In the genomic region with DNA sequence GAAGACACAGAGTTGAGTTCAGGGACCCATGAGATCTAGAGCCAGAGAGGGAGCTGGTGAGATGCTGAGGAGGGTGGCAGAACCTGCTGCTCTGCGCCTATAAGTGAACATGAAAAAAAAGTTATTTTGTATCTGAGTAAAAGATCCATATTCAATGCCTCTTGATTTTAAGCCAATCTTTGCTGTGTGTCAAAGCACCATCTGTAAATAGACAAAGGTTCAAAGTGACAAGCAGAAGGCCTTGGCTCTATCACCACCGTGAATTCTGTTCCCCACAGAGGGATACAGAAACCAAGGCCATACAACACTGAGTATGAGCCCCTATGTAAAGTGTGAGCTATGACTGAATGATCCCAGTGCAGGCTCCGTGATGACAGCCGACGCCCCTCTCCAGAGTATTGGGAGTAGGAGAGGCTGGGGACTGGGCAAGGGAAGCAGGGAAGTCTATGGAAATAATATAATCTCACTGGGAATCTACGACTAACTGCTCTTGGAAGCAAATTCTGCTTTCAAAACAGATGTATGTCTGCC, we compare ENCODE assay signal across 23 mouse cellular contexts.
DNase-seq lines count a peak whose midpoint lies in the region; ATAC-seq and TF ChIP-seq lines count a peak whose summit lies in the region.
"Had no signal": no experiment of that assay in that cellular context is flagged by ENCODE, and none has a peak within 500 bp of the region (broad histone marks: within the 10 kb centered on the region; RNA-seq: fewer than 3 reads in every experiment).

No protein-coding gene starts in this region.

- DNase-seq in forebrain, postnatal 0 days = peak; percentile 16
- DNase-seq in heart, embryonic 10.5 days (ENCODE audit: low spot score) = peak; percentile 39
- DNase-seq in heart, adult 18-20 months = no peak
- no peak for DNase-seq in CH12.LX (ENCODE audit: extremely low read depth)
- DNase-seq: adrenal gland, adult 2 months; adrenal gland, postnatal 10 days; adrenal gland, postnatal 25 days; B cell, adult 2 months; cerebellum, adult 11 months; cerebellum, adult 18-20 months; cerebellum, adult 8-10 months; cerebellum, adult 9-11 months; cerebellum, postnatal 14 days; cerebellum, postnatal 36 days; embryo, embryonic 11 days had no signal

- no peak for TF ChIP-seq CTCF in forebrain, postnatal 0 days (IDR thresholded peaks at IDR 0.05; ENCODE audit: low read depth)
- TF ChIP-seq CTCF in CH12.LX (conservative IDR thresholded peaks at IDR 0.05 in 1 of 2, IDR thresholded peaks at IDR 0.05 in 1 of 2; ENCODE audit: low read depth in 2 of 2, low read length in 2 of 2) = no peak

- no peaks in the 10 kb centered on the region for H3K27me3 ChIP-seq in forebrain, embryonic 15.5 days
- H3K27me3 ChIP-seq in forebrain, embryonic 12.5 days = no peaks in the 10 kb centered on the region
- H3K27me3 ChIP-seq in forebrain, postnatal 0 days (ENCODE audit: insufficient read depth, low read length) = no peaks in the 10 kb centered on the region
- H3K27me3 ChIP-seq in forebrain, embryonic 13.5 days = no peaks in the 10 kb centered on the region
- H3K27me3 ChIP-seq in heart, embryonic 10.5 days (ENCODE audit: insufficient read depth, poor library complexity, severe bottlenecking) = no peaks in the 10 kb centered on the region
- no peaks in the 10 kb centered on the region for H3K27me3 ChIP-seq in CH12.LX (replicated peaks)
- H3K27me3 ChIP-seq: embryonic facial prominence, embryonic 13.5 days; embryonic facial prominence, embryonic 15.5 days had no signal

- no peak overlapping the region for H3K4me2 ChIP-seq in forebrain, embryonic 15.5 days (replicated peaks)
- no peak overlapping the region for H3K4me2 ChIP-seq in forebrain, embryonic 12.5 days
- H3K4me2 ChIP-seq in forebrain, postnatal 0 days (ENCODE audit: low read depth) = no peak overlapping the region
- H3K4me2 ChIP-seq in forebrain, embryonic 13.5 days = no peak overlapping the region
- peak overlapping the region; percentile 32; the same call in 1 of the 2 replicates for H3K4me2 ChIP-seq in CH12.LX (ENCODE audit: insufficient read depth, low read depth, poor library complexity, severe bottlenecking)
- H3K4me2 ChIP-seq: embryonic facial prominence, embryonic 13.5 days; embryonic facial prominence, embryonic 15.5 days had no signal

- no peaks in the 10 kb centered on the region for H3K79me2 ChIP-seq in CH12.LX (replicated peaks; ENCODE audit: control insufficient read depth, extremely low read depth, insufficient read depth, poor library complexity, severe bottlenecking)

- no peak overlapping the region for H3K4me3 ChIP-seq in forebrain, embryonic 15.5 days
- H3K4me3 ChIP-seq in forebrain, embryonic 12.5 days (replicated peaks) = no peak overlapping the region
- no peak overlapping the region for H3K4me3 ChIP-seq in forebrain, postnatal 0 days (ENCODE audit: low read depth, low read length)
- no peak overlapping the region for H3K4me3 ChIP-seq in forebrain, embryonic 13.5 days
- no peak overlapping the region for H3K4me3 ChIP-seq in heart, embryonic 10.5 days
- H3K4me3 ChIP-seq in CH12.LX (replicated peaks in 1 of 3; ENCODE audit: low read depth in 2 of 3, low read length in 2 of 3, poor library complexity in 1 of 3) = no peak overlapping the region
- H3K4me3 ChIP-seq: embryonic facial prominence, embryonic 13.5 days; embryonic facial prominence, embryonic 15.5 days; erythroblast, embryonic 14.5 days; forebrain, embryonic 10.5 days had no signal

- H3K4me1 ChIP-seq in forebrain, embryonic 15.5 days = no peaks in the 10 kb centered on the region
- H3K4me1 ChIP-seq in forebrain, embryonic 12.5 days = no peaks in the 10 kb centered on the region
- no peaks in the 10 kb centered on the region for H3K4me1 ChIP-seq in forebrain, postnatal 0 days (ENCODE audit: insufficient read depth)
- H3K4me1 ChIP-seq in forebrain, embryonic 13.5 days = no peaks in the 10 kb centered on the region
- no peaks in the 10 kb centered on the region for H3K4me1 ChIP-seq in heart, embryonic 10.5 days
- peaks cover 8 to 29% of the 10 kb centered on the region in 2 experiments; a peak in 3 of 4 replicates for H3K4me1 ChIP-seq in CH12.LX (ENCODE audit: control insufficient read depth in 1 of 2, insufficient read depth in 2 of 2)
- H3K4me1 ChIP-seq: forebrain, embryonic 10.5 days had no signal

- no peak for TF ChIP-seq POLR2A in CH12.LX (IDR thresholded peaks at IDR 0.05; ENCODE audit: low read depth, low read length)

- no peaks in the 10 kb centered on the region for H3K9me3 ChIP-seq in forebrain, embryonic 15.5 days
- H3K9me3 ChIP-seq in forebrain, embryonic 12.5 days = no peaks in the 10 kb centered on the region
- H3K9me3 ChIP-seq in forebrain, postnatal 0 days (ENCODE audit: low read length) = no peaks in the 10 kb centered on the region
- H3K9me3 ChIP-seq in forebrain, embryonic 13.5 days (replicated peaks) = no peaks in the 10 kb centered on the region
- no peaks in the 10 kb centered on the region for H3K9me3 ChIP-seq in heart, embryonic 10.5 days
- no peaks in the 10 kb centered on the region for H3K9me3 ChIP-seq in CH12.LX (replicated peaks; ENCODE audit: low read length)
- H3K9me3 ChIP-seq: embryonic facial prominence, embryonic 13.5 days; embryonic facial prominence, embryonic 15.5 days; forebrain, embryonic 10.5 days had no signal

- H3K27ac ChIP-seq in forebrain, embryonic 15.5 days (replicated peaks) = no peak overlapping the region
- no peak overlapping the region for H3K27ac ChIP-seq in forebrain, embryonic 12.5 days
- H3K27ac ChIP-seq in forebrain, postnatal 0 days (ENCODE audit: low read depth, low read length) = no peak overlapping the region
- H3K27ac ChIP-seq in forebrain, embryonic 13.5 days = no peak overlapping the region
- H3K27ac ChIP-seq in heart, embryonic 10.5 days = no peak overlapping the region
- no peak overlapping the region for H3K27ac ChIP-seq in CH12.LX (ENCODE audit: insufficient read depth, low read depth)
- H3K27ac ChIP-seq: embryonic facial prominence, embryonic 13.5 days; embryonic facial prominence, embryonic 15.5 days; forebrain, embryonic 10.5 days had no signal

- dilution Hi-C loops in CH12.LX (cut with MboI; ENCODE audit: extremely low pct_ligation_motif_present, extremely low pct_unique_long_range_greater_than_20kb, low sequenced_read_pairs) = no loop called here

- no peak overlapping the region for H3K9ac ChIP-seq in forebrain, embryonic 15.5 days (replicated peaks)
- no peak overlapping the region for H3K9ac ChIP-seq in forebrain, embryonic 12.5 days
- H3K9ac ChIP-seq in forebrain, postnatal 0 days = no peak overlapping the region
- no peak overlapping the region for H3K9ac ChIP-seq in forebrain, embryonic 13.5 days
- no peak overlapping the region for H3K9ac ChIP-seq in CH12.LX (ENCODE audit: insufficient read depth, low read depth)
- H3K9ac ChIP-seq: embryonic facial prominence, embryonic 13.5 days; embryonic facial prominence, embryonic 15.5 days had no signal

- in situ Hi-C loops in CH12.LX (cut with MboI; ENCODE audit: low pct_ligation_motif_present, low pct_unique_long_range_greater_than_20kb, low sequenced_read_pairs) = no loop called here

- WGBS in forebrain, embryonic 15.5 days = 77% methylated on average over 6 of the region's 6 CpGs
- WGBS in forebrain, embryonic 12.5 days = 89% methylated on average over 6 of the region's 6 CpGs
- 70% methylated on average over 6 of the region's 6 CpGs for WGBS in forebrain, postnatal 0 days
- 90% methylated on average over 6 of the region's 6 CpGs for WGBS in forebrain, embryonic 13.5 days
- 85% methylated on average over 6 of the region's 6 CpGs for WGBS in heart, embryonic 10.5 days

- peak; percentile 69; the same call in 1 of the 2 replicates for ATAC-seq in forebrain, embryonic 15.5 days (replicated peaks)
- no peak for ATAC-seq in forebrain, embryonic 12.5 days (ENCODE audit: low FRiP score)
- peak; percentile 89 for ATAC-seq in forebrain, postnatal 0 days
- no peak; the same call in 1 of the 2 replicates for ATAC-seq in forebrain, embryonic 13.5 days
- ATAC-seq: CD4-positive, CD25-positive, alpha-beta regulatory T cell, adult 4 months had no signal

- TF ChIP-seq RAD21 in CH12.LX (IDR thresholded peaks at IDR 0.05; ENCODE audit: low read depth, low read length) = no peak

- no peak for TF ChIP-seq EP300 in CH12.LX (IDR thresholded peaks at IDR 0.05; ENCODE audit: low read length)

- no peaks in the 10 kb centered on the region for H3K36me3 ChIP-seq in forebrain, embryonic 15.5 days
- H3K36me3 ChIP-seq in forebrain, embryonic 12.5 days (replicated peaks) = no peaks in the 10 kb centered on the region
- H3K36me3 ChIP-seq in forebrain, postnatal 0 days (ENCODE audit: insufficient read depth) = no peaks in the 10 kb centered on the region
- no peaks in the 10 kb centered on the region for H3K36me3 ChIP-seq in forebrain, embryonic 13.5 days (ENCODE audit: poor library complexity, severe bottlenecking)
- peaks cover 21% of the 10 kb centered on the region for H3K36me3 ChIP-seq in heart, embryonic 10.5 days
- H3K36me3 ChIP-seq in CH12.LX (replicated peaks in 1 of 2; ENCODE audit: control insufficient read depth in 1 of 2, insufficient read depth in 1 of 2, low read length in 1 of 2) = peaks cover 0 to 2% of the 10 kb centered on the region in 2 experiments
- H3K36me3 ChIP-seq: forebrain, embryonic 10.5 days had no signal

TF ChIP-seq in CH12.LX, 34 proteins besides CTCF, POLR2A, EP300 and RAD21:
- no peak for TF ChIP-seq SMC3 (IDR thresholded peaks at IDR 0.05; ENCODE audit: low read depth, low read length)
TF ChIP-seq in CH12.LX: peak in this region for 0.

Comparison
In these comparisons a context has a peak if more than half of its experiments do, and no peak if none do; other contexts are left out.
1. ATAC-seq: peak in forebrain, embryonic 15.5 days (single experiment) and forebrain, postnatal 0 days (single experiment); none in forebrain, embryonic 12.5 days (single experiment) and forebrain, embryonic 13.5 days (single experiment).
2. DNase-seq: peak in forebrain, postnatal 0 days (single experiment) and heart, embryonic 10.5 days (single experiment); none in heart, adult 18-20 months (0 of 2) and CH12.LX (single experiment).